In the genomic region with DNA sequence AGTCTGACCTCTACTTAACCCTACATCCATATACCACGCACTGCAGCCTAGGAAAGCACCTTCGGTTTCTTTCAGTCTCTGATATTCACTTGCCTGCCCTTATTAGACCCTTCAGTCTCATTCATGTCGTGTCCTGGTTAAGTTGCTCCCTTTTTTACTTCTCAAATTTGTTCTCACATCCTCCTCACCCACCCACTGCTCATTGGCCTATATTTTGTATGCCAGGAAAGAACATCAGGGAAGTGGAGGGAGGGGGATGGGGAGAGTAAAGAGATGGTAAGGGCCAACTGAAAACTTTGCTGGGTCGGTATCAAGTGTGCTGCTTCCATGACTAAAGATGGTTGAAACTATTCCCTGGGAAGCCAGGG, we compare ENCODE assay signal across 8 mouse cellular contexts. TPM values are rescaled to one million over a fixed set of nuclear protein-coding genes. Genes with fewer than 3 reads are reported as not detected.
DNase-seq lines count a peak whose midpoint lies in the region; ATAC-seq and TF ChIP-seq lines count a peak whose summit lies in the region.

No protein-coding gene starts in this region.

- no peak for ATAC-seq in heart, embryonic 16.5 days (replicated peaks; ENCODE audit: extremely low read depth, insufficient read depth, low FRiP score)
- ATAC-seq in lung, embryonic 15.5 days (ENCODE audit: borderline replicate concordance, extremely low read depth, low FRiP score, low TSS enrichment) = no peak
- ATAC-seq in stomach, embryonic 15.5 days (ENCODE audit: insufficient read depth, low FRiP score, low read depth) = no peak
- no peak for ATAC-seq in erythroid progenitor cell, adult 5-6 weeks (replicated peaks; ENCODE audit: low FRiP score, poor library complexity, severe bottlenecking)

- peak; percentile 7 to 45 for DNase-seq in adrenal gland, adult (ENCODE audit: inconsistent age in 2 of 2, low spot score in 1 of 2)
- no peak for DNase-seq in adrenal gland, adult 18-20 months (ENCODE audit: low spot score in 2 of 2)
- DNase-seq in lung, adult 2 months = no peak
- DNase-seq in lung, postnatal 10 days = no peak

- peak overlapping the region; percentile 98 for H3K9ac ChIP-seq in heart, embryonic 16.5 days (ENCODE audit: low read length)
- peak overlapping the region; percentile 96 for H3K9ac ChIP-seq in lung, embryonic 15.5 days
- peak overlapping the region; percentile 90 for H3K9ac ChIP-seq in stomach, embryonic 15.5 days

- TF ChIP-seq POLR2A in lung, adult 2 months (IDR thresholded peaks at IDR 0.05; ENCODE audit: borderline replicate concordance, extremely low read depth, low read depth, low read length) = no peak

- WGBS in lung, adult 2 months = 7% methylated on average over 4 of the region's 4 CpGs
- 3% methylated on average over 4 of the region's 4 CpGs for WGBS in heart, embryonic 16.5 days
- WGBS in lung, embryonic 15.5 days = under 1% methylated on average over 4 of the region's 4 CpGs
- WGBS in stomach, embryonic 15.5 days = under 1% methylated on average over 4 of the region's 4 CpGs

- peaks cover 3% of the 10 kb centered on the region; the same call in 1 of the 2 replicates for H3K36me3 ChIP-seq in heart, embryonic 16.5 days (ENCODE audit: control insufficient read depth, insufficient read depth)
- H3K36me3 ChIP-seq in lung, embryonic 15.5 days = 0 out of 2 replicates have a peak, but pooled peaks cover 6% of the 10 kb centered on the region
- H3K36me3 ChIP-seq in stomach, embryonic 15.5 days = no peaks in the 10 kb centered on the region

- peak overlapping the region; percentile 93 for H3K4me2 ChIP-seq in heart, embryonic 16.5 days (ENCODE audit: low read depth, low read length)
- peak overlapping the region; percentile 87 for H3K4me2 ChIP-seq in lung, embryonic 15.5 days
- H3K4me2 ChIP-seq in stomach, embryonic 15.5 days = peak overlapping the region; percentile 91

- H3K27me3 ChIP-seq in heart, embryonic 16.5 days (ENCODE audit: control insufficient read depth, insufficient read depth, low read length) = no peaks in the 10 kb centered on the region
- no peaks in the 10 kb centered on the region for H3K27me3 ChIP-seq in lung, embryonic 15.5 days
- H3K27me3 ChIP-seq in stomach, embryonic 15.5 days (replicated peaks) = no peaks in the 10 kb centered on the region

- peak overlapping the region; percentile 80 for H3K4me3 ChIP-seq in lung, adult 2 months (replicated peaks; ENCODE audit: extremely low read depth, low read depth, low read length)
- peak overlapping the region; percentile 100 for H3K4me3 ChIP-seq in heart, embryonic 16.5 days (ENCODE audit: low read length)
- H3K4me3 ChIP-seq in lung, embryonic 15.5 days = peak overlapping the region; percentile 93
- H3K4me3 ChIP-seq in stomach, embryonic 15.5 days (replicated peaks) = peak overlapping the region; percentile 99

- TF ChIP-seq CTCF in lung, adult 2 months (IDR thresholded peaks at IDR 0.05; ENCODE audit: insufficient read depth, low read length) = no peak

- H3K9me3 ChIP-seq in heart, embryonic 16.5 days (replicated peaks; ENCODE audit: control insufficient read depth, low read length) = no peaks in the 10 kb centered on the region
- H3K9me3 ChIP-seq in lung, embryonic 15.5 days = no peaks in the 10 kb centered on the region
- no peaks in the 10 kb centered on the region for H3K9me3 ChIP-seq in stomach, embryonic 15.5 days

- peak overlapping the region; percentile 96 for H3K27ac ChIP-seq in heart, embryonic 16.5 days (ENCODE audit: low read length)
- H3K27ac ChIP-seq in lung, embryonic 15.5 days = peak overlapping the region; percentile 88; the same call in 1 of the 2 replicates
- H3K27ac ChIP-seq in stomach, embryonic 15.5 days = peak overlapping the region; percentile 97; the same call in 1 of the 2 replicates

- peaks cover 7% of the 10 kb centered on the region; the same call in 1 of the 2 replicates for H3K4me1 ChIP-seq in lung, adult 2 months (ENCODE audit: control insufficient read depth, insufficient read depth, low read length)
- H3K4me1 ChIP-seq in heart, embryonic 16.5 days (ENCODE audit: control insufficient read depth, insufficient read depth, low read length) = peaks cover 16% of the 10 kb centered on the region
- H3K4me1 ChIP-seq in lung, embryonic 15.5 days = peaks cover 23% of the 10 kb centered on the region
- H3K4me1 ChIP-seq in stomach, embryonic 15.5 days = peaks cover 12% of the 10 kb centered on the region

RNA-seq across cellular contexts. Expression of a gene that starts 1.4 kb away (rescaled TPM):
- 10 to 100 TPM; 17.7 to 21.6 TPM for total RNA-seq in adrenal gland, adult 18-20 months (2021)
- polyA plus RNA-seq in lung, adult 2 months (2012; rRNA removed) = 2.7 and 4.8 TPM in 2 replicates
- 17.6 and 20.0 TPM in 2 replicates for polyA plus RNA-seq in heart, embryonic 16.5 days (2015; fragmentation: Nextera tagmentation; extraction: Ambion mirVana)
- 26.4 and 28.8 TPM in 2 replicates for polyA plus RNA-seq in lung, embryonic 15.5 days (2015; fragmentation: Nextera tagmentation; extraction: Ambion mirVana)
- 25.0 and 29.5 TPM in 2 replicates for polyA plus RNA-seq in stomach, embryonic 15.5 days (2015; fragmentation: Nextera tagmentation; extraction: Ambion mirVana)
- total RNA-seq in erythroid progenitor cell, adult 5-6 weeks (2015; ENCODE audit: low replicate concordance) = 16.3 and 16.6 TPM in 2 replicates
- total RNA-seq in erythroid progenitor cell, adult 5-6 weeks (2017; ENCODE audit: low replicate concordance) = 9.6 and 13.4 TPM in 2 replicates

RNA-seq across cellular contexts. Expression of a gene that starts 1.5 kb away (rescaled TPM):
- 10 to 100 TPM; 19.2 to 23.4 TPM for total RNA-seq in adrenal gland, adult 18-20 months (2021)
- polyA plus RNA-seq in lung, adult 2 months (2012; rRNA removed) = 2.5 and 3.6 TPM in 2 replicates
- 16.8 and 17.0 TPM in 2 replicates for polyA plus RNA-seq in heart, embryonic 16.5 days (2015; fragmentation: Nextera tagmentation; extraction: Ambion mirVana)
- 22.7 and 25.2 TPM in 2 replicates for polyA plus RNA-seq in lung, embryonic 15.5 days (2015; fragmentation: Nextera tagmentation; extraction: Ambion mirVana)
- 24.8 and 25.4 TPM in 2 replicates for polyA plus RNA-seq in stomach, embryonic 15.5 days (2015; fragmentation: Nextera tagmentation; extraction: Ambion mirVana)
- total RNA-seq in erythroid progenitor cell, adult 5-6 weeks (2015; ENCODE audit: low replicate concordance) = 8.4 and 17.3 TPM in 2 replicates
- total RNA-seq in erythroid progenitor cell, adult 5-6 weeks (2017; ENCODE audit: low replicate concordance) = 14.0 and 17.4 TPM in 2 replicates

Comparison
In these comparisons a context has a peak if more than half of its experiments do, and no peak if none do; other contexts are left out.
1. DNase-seq: peak in adrenal gland, adult (2 of 2); none in adrenal gland, adult 18-20 months (0 of 2), lung, adult 2 months (single experiment) and lung, postnatal 10 days (single experiment).
2. Peak in every context shown above with its lines, with median percentiles within 50 percentile points of each other: H3K4me3 ChIP-seq, H3K27ac ChIP-seq, H3K4me2 ChIP-seq and H3K9ac ChIP-seq.